Mouse (Mus musculus): ENCODE measurements at regions not wholly inside any gene's neighbourhood (a gene's known extent, or its start where the extent isn't known, plus 50 kb on each side); places are given as distances from the start of the nearest gene placed in this dataset.

- Histone ChIP-seq H3K36me3 (ENCODE audit: control insufficient read depth in 1 of 2, insufficient read depth in 2 of 2, low read length in 2 of 2) (no peaks in the 10 kb centered on the region), H3K4me1 (ENCODE audit: control insufficient read depth in 1 of 2, insufficient read depth in 2 of 2, low read length in 2 of 2) (no peaks in the 10 kb centered on the region), H3K9me3 (replicated peaks; ENCODE audit: insufficient read depth, low read length) (no peaks in the 10 kb centered on the region), H3K4me3 (ENCODE audit: control insufficient read depth in 1 of 2, insufficient read depth in 1 of 2, low read depth in 2 of 2, low read length in 2 of 2) (no peak overlapping the region), H3K27ac (ENCODE audit: control insufficient read depth, low read depth, low read length) (no peak overlapping the region), H3K27me3 (ENCODE audit: control insufficient read depth in 1 of 2, insufficient read depth in 2 of 2, low read length in 2 of 2) (no peaks in the 10 kb centered on the region), H3K9ac (ENCODE audit: control insufficient read depth, low read depth, low read length, poor library complexity, severe bottlenecking) (no peak overlapping the region), H3K79me2 (ENCODE audit: control insufficient read depth, insufficient read depth, low read length, poor library complexity) (no peaks in the 10 kb centered on the region)
- no peak for DNase-seq (ENCODE audit: low read depth, low spot score)
- TF ChIP-seq HCFC1 (IDR thresholded peaks at IDR 0.05; ENCODE audit: low read depth, low read length) (no peak), TCF12 (IDR thresholded peaks at IDR 0.05; ENCODE audit: low read depth, low read length) (no peak), MEF2A (IDR thresholded peaks at IDR 0.05; ENCODE audit: extremely low read depth, insufficient replicate concordance, low read depth, low read length, poor library complexity, severe bottlenecking) (no peak), NELFE (IDR thresholded peaks at IDR 0.05; ENCODE audit: low read depth, low read length) (no peak), ZMIZ1 (IDR thresholded peaks at IDR 0.05; ENCODE audit: low read depth, low read length) (no peak), MAFK (IDR thresholded peaks at IDR 0.05; ENCODE audit: borderline replicate concordance, low read depth, low read length) (no peak), TBP (IDR thresholded peaks at IDR 0.05; ENCODE audit: low read depth, low read length) (no peak), UBTF (IDR thresholded peaks at IDR 0.05; ENCODE audit: borderline replicate concordance, insufficient read depth, low read depth, low read length) (no peak), TAL1 (IDR thresholded peaks at IDR 0.05; ENCODE audit: low read length) (no peak)
These were observed 171.2 kb upstream of the Kcnd3 start for GRCm38 (mm10) chr3:105280971-105281370.

- H3K36me3 ChIP-seq (ENCODE audit: control insufficient read depth in 1 of 2, insufficient read depth in 2 of 2, low read length in 2 of 2), result no peaks in the 10 kb centered on the region
- no peak overlapping the region for H3K9ac ChIP-seq (ENCODE audit: control insufficient read depth, low read depth, low read length, poor library complexity, severe bottlenecking)
- no peaks in the 10 kb centered on the region for H3K27me3 ChIP-seq (ENCODE audit: control insufficient read depth in 1 of 2, insufficient read depth in 2 of 2, low read length in 2 of 2)
- H3K4me3 ChIP-seq (ENCODE audit: control insufficient read depth in 1 of 2, insufficient read depth in 1 of 2, low read depth in 2 of 2, low read length in 2 of 2), result no peak overlapping the region
- DNase-seq (ENCODE audit: low read depth, low spot score), result no peak
- H3K27ac ChIP-seq (ENCODE audit: control insufficient read depth, low read depth, low read length), result no peak overlapping the region
- H3K4me1 ChIP-seq (ENCODE audit: control insufficient read depth in 1 of 2, insufficient read depth in 2 of 2, low read length in 2 of 2), result no peaks in the 10 kb centered on the region
- H3K9me3 ChIP-seq (replicated peaks; ENCODE audit: insufficient read depth, low read length), result no peaks in the 10 kb centered on the region
- TF ChIP-seq SIN3A (IDR thresholded peaks at IDR 0.05; ENCODE audit: low read length) (no peak), TBP (IDR thresholded peaks at IDR 0.05; ENCODE audit: low read depth, low read length) (no peak), SMC3 (IDR thresholded peaks at IDR 0.05; ENCODE audit: low read depth, low read length) (no peak), ETS1 (IDR thresholded peaks at IDR 0.05; ENCODE audit: low read depth, low read length) (no peak), ZNF384 (IDR thresholded peaks at IDR 0.05; ENCODE audit: low read depth, low read length) (no peak), TAL1 (IDR thresholded peaks at IDR 0.05; ENCODE audit: low read length) (no peak), RAD21 (IDR thresholded peaks at IDR 0.05; ENCODE audit: low read depth, low read length) (no peak), KAT2A (conservative IDR thresholded peaks at IDR 0.05; ENCODE audit: low read depth, low read length) (no peak), GATA1 (IDR thresholded peaks at IDR 0.05; ENCODE audit: low read depth, low read length) (no peak), ELF1 (IDR thresholded peaks at IDR 0.05; ENCODE audit: low read depth, low read length) (no peak), MAFK (IDR thresholded peaks at IDR 0.05; ENCODE audit: borderline replicate concordance, low read depth, low read length) (no peak), CHD2 (IDR thresholded peaks at IDR 0.05; ENCODE audit: low read length) (no peak), HCFC1 (IDR thresholded peaks at IDR 0.05; ENCODE audit: low read depth, low read length) (no peak), USF2 (IDR thresholded peaks at IDR 0.05; ENCODE audit: borderline replicate concordance in 1 of 2, insufficient read depth in 1 of 2, low read depth in 1 of 2, low read length in 2 of 2) (no peak), POLR2AphosphoS5 (IDR thresholded peaks at IDR 0.05; ENCODE audit: borderline replicate concordance, low read depth, low read length) (no peak), NELFE (IDR thresholded peaks at IDR 0.05; ENCODE audit: low read depth, low read length) (no peak), CHD1 (IDR thresholded peaks at IDR 0.05; ENCODE audit: low read depth, low read length) (no peak), POLR2AphosphoS2 (IDR thresholded peaks at IDR 0.05; ENCODE audit: low read length) (no peak), MXI1 (IDR thresholded peaks at IDR 0.05; ENCODE audit: low read depth, low read length) (no peak), JUND (IDR thresholded peaks at IDR 0.05; ENCODE audit: low read depth, low read length) (no peak)
- no peaks in the 10 kb centered on the region for H3K79me2 ChIP-seq (ENCODE audit: control insufficient read depth, insufficient read depth, low read length, poor library complexity)
These were observed 170.4 kb upstream of the Kcnd3 start for GRCm38 (mm10) chr3:105281686-105282085.
